Mouse (Mus musculus): Measurements from ENCODE around the gene Nsun7.
A peak's percentile ranks its signal among the peaks of the same experiment; 100 is the strongest.
"Not testable (repeated sequence)": the region's sequence is repeated elsewhere in the genome, so short reads cannot be mapped to it uniquely, and the experiment has no call there.

Nsun7 gene

DNA sequence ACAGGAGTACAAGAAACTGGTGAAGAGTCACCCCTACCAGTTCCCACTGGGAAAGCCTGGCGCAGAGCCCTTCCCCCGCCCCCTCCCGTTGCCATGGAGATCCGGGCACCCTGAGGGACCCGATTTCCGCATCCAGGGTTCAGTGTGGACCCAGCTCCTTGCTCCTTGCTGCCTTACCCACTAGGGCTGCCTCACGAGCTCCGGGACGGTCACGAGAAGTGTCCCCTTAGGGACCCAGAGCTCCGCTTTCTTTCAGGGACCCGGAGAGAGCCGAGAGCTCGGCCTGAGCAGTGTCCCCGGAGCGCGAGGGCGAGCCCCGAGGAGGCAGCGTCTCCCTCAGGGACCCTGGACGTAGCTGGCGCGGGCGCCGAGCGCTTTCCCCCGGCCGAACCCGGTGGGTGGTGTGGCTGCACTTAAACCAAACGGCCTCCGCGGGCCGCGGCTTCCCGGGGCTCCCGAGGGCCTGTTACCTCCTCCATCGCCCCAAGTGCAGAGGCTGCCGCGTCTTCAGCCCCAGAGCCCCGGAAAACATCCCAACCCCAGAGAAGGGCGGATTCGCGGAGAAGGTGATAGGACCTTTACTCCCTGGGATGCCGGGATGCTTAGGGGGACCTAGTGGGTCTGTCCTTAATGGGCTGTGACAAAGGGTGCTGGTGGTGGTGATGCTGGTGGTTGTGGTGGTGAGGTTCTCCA, at the start of gene Nsun7:
Gene Nsun7, plus strand, starts transcription at position 142 of the 693 bp plus-strand sequence.
- DNase-seq (ENCODE audit: low spot score), result peak; percentile 74

DNA sequence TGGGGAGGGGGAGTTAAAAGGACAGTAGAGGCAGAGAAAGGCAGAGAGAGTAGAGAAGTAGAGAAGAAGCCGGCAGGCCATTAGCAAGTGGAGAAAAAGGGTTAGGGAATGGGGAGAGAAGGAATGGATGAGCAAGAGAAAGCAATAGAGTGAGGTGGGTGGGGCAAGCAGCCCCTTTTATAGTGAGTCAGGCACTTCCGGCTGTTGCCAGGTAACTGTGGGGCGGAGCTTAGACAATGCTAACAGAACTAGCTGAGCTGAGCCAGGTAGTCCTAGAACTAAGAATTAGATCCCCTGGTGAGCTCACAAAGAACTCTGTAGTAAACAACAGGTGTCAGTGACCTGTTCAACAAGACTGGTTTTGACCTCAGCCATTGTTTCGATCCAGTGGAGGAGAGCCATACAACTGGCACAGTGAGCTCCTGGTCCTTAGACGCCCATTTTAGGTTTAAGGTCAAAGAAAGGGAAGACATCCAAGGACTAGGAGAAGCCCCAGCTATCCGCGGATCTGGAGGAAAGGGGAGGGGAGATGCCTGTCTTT, 45.2 kb upstream of the Nsun7 start:
- DNase-seq (ENCODE audit: low spot score), result no peak

DNA sequence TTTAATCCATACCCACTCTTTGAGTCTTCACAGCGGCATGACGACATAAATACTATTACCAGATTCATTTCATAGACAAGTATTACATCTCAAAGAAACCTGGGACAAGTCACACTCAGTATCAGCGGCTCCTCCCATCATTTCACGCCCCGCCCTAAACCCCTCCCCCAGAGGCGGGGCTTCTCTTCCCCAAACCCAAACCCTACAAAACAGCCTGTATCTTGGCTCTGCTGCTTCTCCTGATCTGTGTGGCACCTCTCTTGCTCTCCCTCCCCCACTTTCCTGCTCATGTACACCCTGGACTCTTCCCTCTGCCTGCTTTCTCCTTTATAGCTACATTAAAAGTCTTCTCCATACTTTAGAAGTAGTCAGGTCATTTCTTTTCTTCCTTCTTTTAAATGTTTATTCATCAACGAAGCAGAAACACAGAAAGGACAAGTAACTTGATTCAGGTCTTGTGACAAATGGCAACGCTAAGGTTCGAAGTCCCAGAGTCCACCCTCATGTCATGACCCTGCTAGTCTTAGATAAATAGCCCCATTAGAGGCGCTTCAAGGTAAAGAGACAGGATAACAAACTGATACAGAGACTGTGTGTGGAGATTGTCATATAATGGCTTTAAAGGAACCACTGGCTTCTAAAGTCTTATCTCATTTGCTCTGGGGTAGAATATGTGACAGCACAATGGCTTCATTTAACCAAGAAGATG, 44.0 kb upstream of the Nsun7 start:
- no peak for DNase-seq (ENCODE audit: low spot score)

DNA sequence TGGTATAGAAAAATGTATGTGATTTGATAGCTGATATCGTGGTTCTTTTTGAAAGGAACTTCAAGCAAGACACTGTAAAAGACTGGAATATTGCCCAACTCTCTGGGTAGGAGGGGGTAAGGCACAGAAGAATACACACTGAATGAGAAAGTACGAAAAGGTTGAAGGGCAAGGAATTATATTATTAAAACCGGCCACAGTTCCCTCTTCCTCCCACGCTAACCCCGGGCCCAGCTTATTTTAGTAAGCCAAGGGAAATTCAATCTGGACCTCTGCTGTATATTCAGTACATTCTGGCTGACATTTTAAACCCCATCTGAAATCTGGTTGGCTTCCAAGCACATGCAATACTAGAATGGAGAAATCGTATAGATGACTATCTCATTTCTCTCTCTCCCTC, 40.0 kb upstream of the Nsun7 start:
- DNase-seq (ENCODE audit: low spot score), result no peak

DNA sequence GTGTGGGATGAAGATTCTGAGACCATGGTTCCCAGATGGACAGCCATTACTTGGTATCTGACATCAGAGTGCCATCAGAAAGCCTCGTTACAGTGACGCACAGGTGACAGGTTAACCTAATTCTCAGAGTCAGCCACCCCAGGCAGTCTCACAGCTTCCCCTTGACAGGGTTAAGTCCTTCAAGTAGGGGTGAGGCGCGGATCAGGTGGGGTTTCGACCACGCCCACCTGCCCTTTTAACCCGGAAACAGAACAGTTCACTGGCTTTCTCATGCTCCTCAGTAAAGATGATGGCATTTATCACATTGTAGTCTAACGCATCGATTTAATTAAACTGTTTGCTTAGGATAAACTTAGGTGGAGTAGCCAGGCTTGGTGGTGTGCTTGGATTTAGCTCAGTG, 39.1 kb upstream of the Nsun7 start:
- no peak for DNase-seq (ENCODE audit: low spot score)

DNA sequence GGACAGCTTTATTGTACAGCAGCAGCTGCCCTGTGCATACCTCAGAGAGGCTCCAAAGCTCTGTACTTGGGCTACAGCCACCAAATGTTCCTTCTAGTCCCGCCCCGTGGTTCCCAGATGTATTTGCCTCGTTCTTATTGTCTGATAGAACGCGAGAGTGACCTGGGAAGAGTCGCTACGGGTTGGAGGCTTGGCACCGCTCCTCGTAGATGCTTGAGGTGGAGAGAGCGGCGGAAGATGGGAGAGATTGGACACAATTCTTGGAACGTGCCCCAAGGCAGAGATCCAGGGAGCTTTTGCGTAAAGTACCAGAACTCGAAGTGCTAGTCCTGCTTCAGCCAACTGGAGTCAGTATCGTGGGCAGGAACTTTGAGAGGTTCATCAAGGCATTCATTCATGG, 36.8 kb upstream of the Nsun7 start:
- no peak for DNase-seq (ENCODE audit: low spot score)

DNA sequence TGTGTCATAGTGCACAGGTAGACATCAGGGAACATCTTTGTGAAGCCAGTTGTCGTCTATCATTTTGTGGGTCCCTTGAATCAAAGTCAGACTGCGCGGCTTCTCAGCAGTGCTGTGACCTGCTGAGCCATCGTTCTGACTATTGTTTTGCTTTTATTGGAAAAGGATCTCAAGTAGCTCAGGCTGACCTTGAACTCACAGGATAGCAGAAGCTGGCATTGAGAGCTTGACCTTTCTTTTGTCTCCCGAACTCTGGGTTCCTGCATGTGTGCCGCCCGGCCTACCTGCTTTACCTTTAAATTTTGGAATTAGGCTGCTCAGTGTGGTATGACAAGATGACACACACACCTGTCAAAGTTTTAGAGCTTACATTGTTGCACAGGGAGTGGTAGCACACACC, 33.2 kb upstream of the Nsun7 start:
- DNase-seq (ENCODE audit: low spot score), result no peak

DNA sequence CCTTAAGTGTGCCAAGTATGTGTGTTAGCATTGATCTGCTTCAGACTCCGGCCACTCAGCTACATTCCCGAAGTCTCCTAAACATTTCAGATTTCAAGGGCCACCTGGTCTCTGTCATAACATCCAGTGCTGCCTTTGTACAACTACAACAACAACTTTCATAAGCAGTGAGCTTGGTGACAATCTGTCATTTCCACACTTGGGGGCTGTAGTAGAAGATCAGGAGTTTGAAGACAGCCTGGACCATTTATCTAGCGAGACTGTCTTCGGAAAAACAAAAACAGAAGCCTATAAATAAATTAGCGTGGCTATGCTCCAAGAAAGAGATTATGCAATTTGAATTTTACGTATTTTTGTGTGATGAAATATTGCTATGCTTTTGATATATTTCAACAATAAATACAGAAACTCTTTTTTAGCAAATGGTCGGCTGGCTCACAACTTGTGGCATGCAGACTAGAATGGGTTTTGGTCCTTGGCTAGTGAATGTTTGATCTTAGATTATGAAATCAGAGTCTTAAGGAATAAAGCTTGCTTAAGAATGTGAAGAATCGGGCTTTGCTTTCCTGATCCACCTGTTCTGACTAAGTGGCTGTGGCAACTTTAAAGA, 27.9 kb upstream of the Nsun7 start:
- DNase-seq (ENCODE audit: low spot score), result no peak

DNA sequence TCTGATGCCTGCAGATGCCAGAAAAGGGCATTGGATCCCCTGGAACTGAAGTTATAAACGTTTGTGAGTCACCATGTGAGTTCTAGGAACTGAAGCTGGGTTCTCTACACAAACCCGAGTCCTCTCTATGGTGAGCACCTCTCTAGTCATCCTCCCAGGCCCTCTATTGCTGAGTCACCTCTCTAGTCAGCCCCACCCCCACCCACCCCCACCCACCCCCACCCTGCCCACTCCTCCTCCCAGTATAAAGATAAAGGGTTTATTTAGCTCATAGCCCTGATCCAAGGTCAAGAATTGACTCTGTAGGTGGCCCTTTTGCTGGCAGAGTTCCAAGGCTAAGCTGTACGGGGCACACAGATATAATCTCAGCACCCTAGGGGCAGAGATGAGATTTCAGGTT, 27.2 kb upstream of the Nsun7 start:
- DNase-seq (ENCODE audit: low spot score), result no peak

DNA sequence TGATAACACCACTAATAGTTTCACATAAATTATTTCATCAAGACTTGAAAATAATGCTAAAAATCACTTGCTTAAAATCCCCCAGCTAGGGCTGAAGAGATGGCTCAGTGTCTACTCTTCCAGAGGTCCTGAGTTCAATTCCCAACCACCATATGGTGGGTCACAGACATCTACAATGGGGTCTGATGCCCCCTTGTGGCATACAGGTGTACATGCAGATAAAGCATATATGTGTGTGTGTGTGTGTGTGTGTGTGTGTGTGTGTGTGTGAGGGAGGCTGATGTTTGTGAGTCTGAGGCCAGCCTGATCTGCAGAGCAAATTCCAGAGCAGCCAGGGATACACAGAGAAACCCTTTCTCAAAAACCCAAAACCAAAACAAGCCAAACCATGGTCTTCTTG, 17.8 kb upstream of the Nsun7 start:
- no peak for DNase-seq (ENCODE audit: low spot score)

DNA sequence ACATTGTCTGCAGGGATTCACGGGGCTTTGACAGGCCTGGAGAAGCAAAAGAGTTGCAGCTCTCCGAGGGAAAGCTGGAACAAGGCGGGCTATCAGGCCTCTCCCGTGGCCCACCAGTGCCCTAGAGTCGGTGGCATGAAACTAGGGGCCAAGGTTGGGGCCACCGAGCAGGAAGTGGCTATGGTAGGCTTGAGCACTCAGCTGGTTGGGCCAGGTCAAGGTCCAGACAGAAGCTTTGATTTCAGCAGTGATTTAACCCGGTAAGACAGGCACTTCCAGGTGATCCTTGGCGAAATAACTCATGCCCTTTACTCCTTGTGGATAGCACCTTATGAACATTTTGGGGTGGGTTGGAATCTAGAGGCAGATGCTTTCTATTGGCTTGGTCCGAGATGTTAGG, 16.2 kb upstream of the Nsun7 start:
- DNase-seq (ENCODE audit: low spot score), result no peak

DNA sequence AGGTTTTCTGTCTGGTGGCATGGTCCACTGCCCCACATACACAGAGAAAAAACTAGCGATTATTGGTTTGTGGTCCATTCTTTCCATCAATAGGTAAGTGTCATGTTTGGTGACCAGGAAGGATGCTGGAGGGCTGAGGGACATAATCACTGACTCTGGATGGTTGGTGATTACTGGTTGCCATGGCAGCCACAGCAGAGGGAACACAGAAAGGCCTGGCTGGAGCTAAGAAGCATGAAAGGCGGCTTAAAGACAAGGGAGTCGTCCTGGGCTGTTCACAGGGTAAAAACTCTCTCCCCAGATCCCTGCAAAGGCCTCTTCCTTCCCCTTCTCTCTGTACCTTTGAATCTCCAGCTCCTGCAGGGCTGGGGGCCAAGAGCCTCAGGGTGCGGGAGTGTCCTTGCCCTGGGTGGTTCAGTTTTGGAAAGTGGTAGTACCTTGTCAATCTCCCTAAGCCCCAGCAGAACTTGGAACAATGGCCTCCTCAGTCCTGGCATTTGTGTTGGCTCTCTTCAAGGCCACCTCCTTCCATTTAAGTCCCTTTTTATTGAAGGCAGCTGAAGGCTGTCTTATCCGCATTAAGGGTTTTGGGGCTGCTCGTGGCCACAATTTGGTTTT, 15.5 kb upstream of the Nsun7 start:
- DNase-seq (ENCODE audit: low spot score), result no peak

DNA sequence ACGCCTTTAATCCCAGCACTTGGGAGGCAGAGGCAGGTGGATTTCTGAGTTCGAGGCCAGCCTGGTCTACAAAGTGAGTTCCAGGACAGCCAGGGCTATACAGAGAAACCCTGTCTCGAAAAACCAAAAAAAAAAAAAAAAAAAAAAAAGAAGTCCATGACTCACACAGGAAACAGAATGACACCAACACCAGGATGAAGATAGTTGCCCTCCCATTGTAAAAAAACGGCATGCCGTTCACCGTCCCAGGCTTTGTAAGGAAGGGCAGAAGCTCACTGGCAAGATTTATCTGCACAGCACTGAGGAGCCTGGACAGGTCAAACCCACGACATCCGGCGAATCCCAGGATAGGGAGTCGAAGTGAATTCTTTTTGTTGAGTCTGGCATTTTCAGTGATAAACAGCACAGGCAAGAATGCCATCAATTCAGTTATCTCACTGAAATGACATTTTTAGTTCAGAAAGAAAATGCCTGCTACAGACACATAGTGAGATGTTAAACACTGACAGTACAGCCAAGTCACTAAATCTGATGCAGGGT, 13.7 kb upstream of the Nsun7 start:
- no peak for DNase-seq (ENCODE audit: low spot score)

DNA sequence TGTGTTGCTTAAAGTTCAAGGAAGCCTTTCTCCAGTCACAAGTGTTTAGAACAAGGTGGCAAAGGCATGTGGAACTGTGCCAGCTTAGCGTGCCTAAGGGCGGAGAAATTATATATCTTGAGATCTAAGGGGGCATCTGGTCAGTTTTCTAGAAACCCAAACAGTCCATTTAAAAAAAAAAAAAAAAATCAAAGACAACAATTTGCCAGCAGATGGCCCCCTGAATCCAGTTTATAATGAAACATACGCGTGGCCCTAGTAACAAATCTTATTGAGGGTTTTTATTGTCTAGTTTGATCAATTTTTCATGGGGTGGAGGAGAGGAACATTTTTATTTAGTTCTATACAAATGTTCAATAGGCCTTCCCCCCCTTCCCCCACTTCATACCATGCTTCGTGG, 6.5 kb upstream of the Nsun7 start:
- DNase-seq (ENCODE audit: low spot score), result no peak

DNA sequence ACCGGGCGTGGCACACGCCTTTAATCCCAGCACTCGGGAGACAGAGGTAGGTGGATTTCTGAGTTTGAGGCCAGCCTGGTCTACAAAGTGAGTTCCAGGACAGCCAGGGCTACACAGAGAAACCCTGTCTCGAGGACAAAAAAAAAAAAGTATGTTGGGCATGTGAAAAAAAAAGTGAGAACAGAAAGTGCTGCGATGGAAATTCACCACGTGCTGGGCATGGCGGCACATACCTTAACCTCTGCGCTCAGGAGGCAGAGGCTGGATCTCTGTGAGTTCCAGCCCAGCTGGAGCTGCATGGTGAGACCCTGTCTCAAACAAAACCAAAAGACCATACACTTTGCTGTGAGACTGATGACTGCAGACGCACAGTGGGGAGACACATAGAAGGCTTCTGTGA, 4.7 kb upstream of the Nsun7 start:
- DNase-seq (ENCODE audit: low spot score), result no peak

DNA sequence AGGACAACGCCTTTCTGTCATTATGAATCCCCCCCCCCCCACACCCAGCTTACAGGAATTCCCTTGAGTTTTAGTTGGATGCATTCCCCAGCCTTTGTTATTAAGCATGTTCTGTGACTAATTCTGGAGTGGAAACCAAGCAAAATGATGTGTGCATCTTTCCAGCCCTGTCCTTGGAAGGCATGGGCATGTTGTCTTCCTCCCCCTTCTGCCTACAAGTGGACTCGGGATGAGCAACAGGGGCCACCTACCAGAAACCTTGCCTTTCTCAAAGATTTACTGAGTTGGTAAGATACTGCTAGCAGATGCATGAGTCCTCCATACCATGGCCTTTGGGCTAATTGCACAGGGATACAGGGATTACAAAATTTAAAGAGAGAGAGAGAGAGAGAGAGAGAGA, 697 bp upstream of the Nsun7 start:
- DNase-seq (ENCODE audit: low spot score), result no peak

DNA sequence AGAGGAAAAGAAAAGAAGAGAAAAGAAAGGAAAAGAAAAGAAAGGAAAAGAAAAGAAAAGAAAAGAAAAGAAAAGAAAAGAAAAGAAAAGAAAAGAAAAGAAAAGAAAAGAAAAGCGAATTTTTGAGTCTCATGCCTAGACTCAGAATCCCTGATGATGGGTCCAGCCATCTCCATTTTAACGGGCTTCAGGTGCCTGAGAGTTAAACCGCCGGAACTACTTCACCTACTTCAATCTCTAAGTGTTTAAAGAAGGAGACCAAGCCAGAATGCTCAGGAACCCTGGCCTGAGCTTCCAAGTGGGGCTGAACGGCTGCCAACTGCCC, 304 bp upstream of the Nsun7 start:
- DNase-seq (ENCODE audit: low spot score), result not testable (repeated sequence)

DNA sequence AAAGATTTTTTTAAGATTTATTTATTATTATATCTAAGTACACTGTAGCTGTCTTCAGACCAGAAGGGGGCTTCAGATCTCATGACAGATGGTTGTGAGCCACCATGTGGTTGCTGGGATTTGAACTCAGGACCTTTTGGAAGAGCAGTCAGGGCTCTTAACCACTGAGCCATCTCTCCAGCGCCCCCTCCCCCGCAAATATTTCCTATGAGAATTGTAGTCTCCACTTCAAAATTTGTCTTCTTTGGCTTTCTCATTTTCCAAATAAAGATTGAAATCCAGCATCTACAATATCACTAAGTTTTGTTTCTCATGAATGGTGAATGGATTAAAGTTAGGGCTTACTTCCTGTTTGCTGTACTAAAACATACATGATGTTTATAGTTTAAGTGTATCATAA, 2.8 kb downstream of the Nsun7 start:
- no peak for DNase-seq (ENCODE audit: low spot score)

DNA sequence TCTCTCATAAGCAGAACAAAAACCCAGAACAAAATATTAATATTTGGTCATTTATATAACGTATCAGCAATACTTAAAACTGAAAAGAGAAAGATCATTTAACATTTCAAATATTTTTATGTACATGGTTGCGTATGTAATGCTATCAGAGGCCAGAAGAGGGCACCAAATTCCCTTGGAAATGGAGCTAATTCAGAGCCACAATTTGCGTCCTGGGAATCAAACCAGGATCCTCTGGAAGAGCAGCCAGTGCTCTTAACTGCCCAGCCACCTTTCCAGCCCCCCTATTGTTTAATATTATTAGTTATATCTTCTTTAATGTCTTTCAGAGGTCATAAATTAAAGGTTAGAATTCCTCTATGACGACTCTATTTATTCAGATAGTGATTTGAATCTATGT, 3.7 kb downstream of the Nsun7 start:
- DNase-seq (ENCODE audit: low spot score), result no peak

DNA sequence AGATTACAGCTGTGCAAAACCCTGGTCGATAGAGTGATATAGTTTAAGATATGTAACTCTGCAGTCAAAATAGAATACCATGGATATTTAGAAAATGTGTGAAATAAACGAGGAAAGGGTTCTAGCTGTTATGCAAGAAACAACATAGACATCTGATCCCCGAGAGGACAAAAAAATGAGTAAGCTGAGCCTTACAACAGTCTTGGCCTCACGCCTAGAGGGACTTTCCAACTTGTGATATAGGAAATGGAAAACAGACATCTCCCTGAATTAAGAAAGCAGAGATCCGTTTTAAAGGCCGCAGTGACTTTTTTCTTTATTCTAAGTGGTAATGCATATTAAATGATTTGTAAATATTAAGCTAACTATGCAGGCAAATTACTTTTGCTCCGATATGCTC, 9.9 kb downstream of the Nsun7 start:
- no peak for DNase-seq (ENCODE audit: low spot score)

DNA sequence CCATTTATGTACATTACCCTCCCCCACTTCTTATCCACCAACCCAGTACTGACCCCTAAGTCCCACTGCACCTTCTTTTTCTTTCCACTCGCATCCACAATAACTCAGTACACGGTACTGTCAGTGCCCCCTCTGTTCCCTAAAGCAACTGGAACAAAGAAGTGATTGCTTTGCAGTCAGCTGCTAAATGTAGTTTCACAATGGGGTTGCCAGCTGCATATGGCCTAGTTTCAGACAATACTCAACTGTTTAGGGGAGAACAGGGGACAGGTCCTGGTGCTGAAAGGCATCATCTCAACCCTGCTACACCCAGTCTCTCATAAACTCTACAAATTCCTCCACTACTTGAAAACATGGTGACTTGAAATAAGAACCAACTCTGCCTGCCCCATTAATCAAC, 11.4 kb downstream of the Nsun7 start:
- DNase-seq (ENCODE audit: low spot score), result no peak

DNA sequence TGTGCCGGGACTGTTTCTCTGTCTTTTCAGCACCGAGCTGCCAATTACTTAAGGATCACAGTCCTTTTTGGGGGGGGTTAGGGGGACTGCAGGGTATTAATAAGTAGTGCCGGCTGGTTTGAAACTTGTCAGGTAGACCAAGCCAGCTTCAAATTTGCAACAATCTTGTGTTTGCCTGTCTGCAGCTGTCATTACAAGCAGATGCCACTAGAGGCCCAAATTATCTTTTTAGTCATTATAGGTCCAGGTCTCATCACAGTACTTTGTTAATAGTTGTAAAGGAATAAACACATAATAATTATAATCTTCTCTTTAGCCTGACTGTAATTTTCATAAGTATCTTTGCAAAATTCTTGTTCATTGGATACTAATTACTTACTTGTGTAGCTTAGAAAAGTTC, 14.7 kb downstream of the Nsun7 start:
- no peak for DNase-seq (ENCODE audit: low spot score)

DNA sequence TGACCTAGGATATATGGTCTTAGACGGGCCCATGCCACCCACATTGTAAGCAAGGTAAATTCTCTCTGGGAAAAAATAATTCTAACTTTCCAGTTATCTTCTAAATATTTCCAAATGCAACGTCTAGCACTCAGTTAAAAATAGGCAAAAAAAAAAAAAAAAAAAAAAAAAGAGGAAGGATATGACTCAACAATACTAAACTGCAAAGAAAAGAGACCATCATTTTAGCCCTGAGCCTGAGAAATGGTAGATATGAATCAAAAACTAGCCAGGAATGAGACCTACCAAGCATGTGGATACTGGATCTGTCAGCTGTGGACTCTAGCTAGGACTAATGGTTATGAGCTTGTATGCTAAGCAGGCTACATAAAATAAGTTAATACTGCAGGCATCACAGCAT, 20.0 kb downstream of the Nsun7 start:
- no peak for DNase-seq (ENCODE audit: low spot score)
